Mouse (Mus musculus) liver, adult 2 months (tissue): Measurements from ENCODE around the gene Syt16. TPM values are rescaled to one million over a fixed set of nuclear protein-coding genes. Genes with fewer than 3 reads are reported as not detected.

Experiments
- DNase-seq: peaks from one replicate; pipeline ENCODE4 v3.0.0-alpha.2; 2011; ENCODE audit warnings: low read depth, low spot score; ENCODE audit errors: extremely low read depth
- H3K27ac ChIP-seq: fragments of 200-500 bp; replicated peaks from 2 replicates; pipeline ENCODE4 v1.5.1; 2012; ENCODE audit warnings: low read depth, mild to moderate bottlenecking, control low read depth, inconsistent platforms, low read length; ENCODE audit not compliant: insufficient read depth
- H3K27me3 ChIP-seq: fragments of 200-500 bp; 2 replicates; pipeline ENCODE4 v1.6.1; 2012; ENCODE audit warnings: mild to moderate bottlenecking, moderate library complexity, low read length, inconsistent platforms; ENCODE audit not compliant: control insufficient read depth, insufficient read depth
- H3K36me3 ChIP-seq: fragments of 200-500 bp; 2 replicates; pipeline ENCODE4 v1.6.1; 2012; ENCODE audit warnings: low read length, inconsistent platforms; ENCODE audit not compliant: control insufficient read depth, insufficient read depth
- H3K4me1 ChIP-seq: fragments of 200-500 bp; 2 replicates; pipeline ENCODE4 v1.6.1; 2011; ENCODE audit warnings: low read length; ENCODE audit not compliant: control insufficient read depth, insufficient read depth
- H3K4me3 ChIP-seq: fragments of 200-500 bp; 2 replicates; pipeline ENCODE4 v1.5.1; 2011; ENCODE audit warnings: low read depth, mild to moderate bottlenecking, control low read depth, low read length, moderate library complexity; ENCODE audit not compliant: insufficient read depth
- H3K79me2 ChIP-seq: fragments of 200-500 bp; 2 replicates; pipeline ENCODE4 v1.6.1; 2012; ENCODE audit warnings: inconsistent platforms, mild to moderate bottlenecking, low read length, moderate library complexity; ENCODE audit not compliant: control insufficient read depth, insufficient read depth
- H3K9ac ChIP-seq: fragments of 200-500 bp; 2 replicates; pipeline ENCODE4 v1.6.1; 2012; ENCODE audit warnings: low read depth, mild to moderate bottlenecking, control low read depth, inconsistent platforms, low read length
- CTCF ChIP-seq: fragments of 200-500 bp; IDR thresholded peaks from 2 replicates; pipeline ENCODE4 v1.5.1; 2011; ENCODE audit warnings: low read depth, low read length, control low read depth
- POLR2A ChIP-seq: fragments of 200-500 bp; IDR thresholded peaks from 2 replicates; pipeline ENCODE4 v1.6.1; 2011; ENCODE audit warnings: low read length, control low read depth; ENCODE audit not compliant: insufficient read depth; ENCODE audit errors: extremely low read depth
- WGBS: fragments of 180-500 bp; shearing (Covaris S2); methylation state at CpG from one replicate; pipeline ENCODE4 v1.1.7; 2018; 5-methylcytosine and 5-hydroxymethylcytosine counted together
- polyA plus RNA-seq: library from polyadenylated mRNA; depleted of rRNA; stranded (reverse); fragments of >200 nt; gene quantifications from 2 replicates; pipeline ENCODE4 v1.2.3, GENCODE M21; 2012
- total RNA-seq: library from RNA; depleted of rRNA; stranded (reverse); fragments of >200 nt; gene quantifications from 2 replicates; pipeline ENCODE4 v1.2.3, GENCODE M21; 2014

Syt16 gene
- total and polyA plus RNA-seq, 2 experiments = not detected

- no peaks in the 10 kb centered on the region for H3K79me2 ChIP-seq
- no peak overlapping the region for H3K27ac ChIP-seq
- 75% methylated on average over 5 of the region's 5 CpGs for WGBS
- no peak for TF ChIP-seq POLR2A
- TF ChIP-seq CTCF = no peak
- H3K27me3 ChIP-seq = no peaks in the 10 kb centered on the region
- no peak overlapping the region for H3K9ac ChIP-seq
- H3K36me3 ChIP-seq = no peaks in the 10 kb centered on the region
- no peak for DNase-seq
- 0 out of 2 replicates have a peak, but pooled peaks cover 1% of the 10 kb centered on the region for H3K4me1 ChIP-seq
- H3K4me3 ChIP-seq = no peak overlapping the region
These were observed 97.2 kb downstream of the Syt16 start for GRCm38 (mm10) chr12:74094701-74095100.

- H3K4me3 ChIP-seq = no peak overlapping the region
- no peak for DNase-seq
- H3K79me2 ChIP-seq = no peaks in the 10 kb centered on the region
- no peaks in the 10 kb centered on the region for H3K27me3 ChIP-seq
- WGBS = 58% methylated on average over 8 of the region's 8 CpGs
- no peak for TF ChIP-seq CTCF
- no peak for TF ChIP-seq POLR2A
- H3K36me3 ChIP-seq = no peaks in the 10 kb centered on the region
- H3K27ac ChIP-seq = no peak overlapping the region
- H3K9ac ChIP-seq = no peak overlapping the region
- H3K4me1 ChIP-seq = no peaks in the 10 kb centered on the region
These were observed 101.3 kb downstream of the Syt16 start for GRCm38 (mm10) chr12:74098572-74099290.

GRCm38 (mm10) chr12:74105811-74106513 is 108.5 kb downstream of the Syt16 start:
- no peak for DNase-seq
- Histone ChIP-seq H3K27ac (no peak overlapping the region), H3K9ac (no peak overlapping the region), H3K79me2 (no peaks in the 10 kb centered on the region), H3K27me3 (no peaks in the 10 kb centered on the region), H3K4me1 (no peaks in the 10 kb centered on the region), H3K4me3 (no peak overlapping the region), H3K36me3 (no peaks in the 10 kb centered on the region)
- WGBS = 78% methylated on average over 6 of the region's 6 CpGs
- TF ChIP-seq POLR2A (no peak), CTCF (no peak)

- 72% methylated on average over 4 of the region's 4 CpGs for WGBS
- Histone ChIP-seq H3K4me1 (no peaks in the 10 kb centered on the region), H3K79me2 (no peaks in the 10 kb centered on the region), H3K4me3 (no peak overlapping the region), H3K9ac (no peak overlapping the region), H3K27me3 (no peaks in the 10 kb centered on the region), H3K36me3 (no peaks in the 10 kb centered on the region), H3K27ac (no peak overlapping the region)
- no peak for DNase-seq
- TF ChIP-seq CTCF (no peak), POLR2A (no peak)
These were observed 111.2 kb downstream of the Syt16 start for GRCm38 (mm10) chr12:74108663-74109081.

- H3K9ac ChIP-seq = no peak overlapping the region
- no peaks in the 10 kb centered on the region for H3K36me3 ChIP-seq
- H3K4me3 ChIP-seq = no peak overlapping the region
- H3K27me3 ChIP-seq = no peaks in the 10 kb centered on the region
- DNase-seq = no peak
- no peak for TF ChIP-seq CTCF
- 90% methylated on average over 10 of the region's 10 CpGs for WGBS
- no peaks in the 10 kb centered on the region for H3K79me2 ChIP-seq
- H3K27ac ChIP-seq = no peak overlapping the region
- no peaks in the 10 kb centered on the region for H3K4me1 ChIP-seq
These were observed 112.1 kb downstream of the Syt16 start for GRCm38 (mm10) chr12:74109462-74110068.
